Mouse (Mus musculus) gastrocnemius, postnatal 4 days (tissue): ENCODE measurements around the gene Cdc45. TPM values are rescaled to one million over a fixed set of nuclear protein-coding genes. Genes with fewer than 3 reads are reported as not detected.
"Not testable (repeated sequence)": the region's sequence is repeated elsewhere in the genome, so short reads cannot be mapped to it uniquely, and the experiment has no call there.

Experiments used
- DNase-seq, 2 experiments: peaks; one replicate each; pipeline ENCODE4 v3.0.0; 2021 to 2022; ENCODE audit warnings: low spot score in 2 of 2, mixed read lengths in 2 of 2
- long read RNA-seq, 2 experiments: library from polyadenylated mRNA; stranded (forward); transcript quantifications; one replicate each; pipeline ENCODE4 v2.0.0; 2021
- total RNA-seq, 2 experiments: library from RNA; stranded (reverse); gene quantifications; 2 replicates each; pipeline ENCODE4 v1.2.3; 2021

Gene Cdc45
- 10 to 100 TPM in 1 of 2 experiments, 1 to 10 TPM in 1; 9.5 to 10.5 TPM for total RNA-seq
- long read RNA-seq, experiment 1, partial matches to known transcripts = 15 of 20 reads
- long read RNA-seq, experiment 1, other reads (novel, unspliced or antisense) = 5 of 20 reads
- long read RNA-seq, experiment 2, partial matches to known transcripts = 12 of 15 reads
- long read RNA-seq, experiment 2, other reads (novel, unspliced or antisense) = 2 of 15 reads

DNA sequence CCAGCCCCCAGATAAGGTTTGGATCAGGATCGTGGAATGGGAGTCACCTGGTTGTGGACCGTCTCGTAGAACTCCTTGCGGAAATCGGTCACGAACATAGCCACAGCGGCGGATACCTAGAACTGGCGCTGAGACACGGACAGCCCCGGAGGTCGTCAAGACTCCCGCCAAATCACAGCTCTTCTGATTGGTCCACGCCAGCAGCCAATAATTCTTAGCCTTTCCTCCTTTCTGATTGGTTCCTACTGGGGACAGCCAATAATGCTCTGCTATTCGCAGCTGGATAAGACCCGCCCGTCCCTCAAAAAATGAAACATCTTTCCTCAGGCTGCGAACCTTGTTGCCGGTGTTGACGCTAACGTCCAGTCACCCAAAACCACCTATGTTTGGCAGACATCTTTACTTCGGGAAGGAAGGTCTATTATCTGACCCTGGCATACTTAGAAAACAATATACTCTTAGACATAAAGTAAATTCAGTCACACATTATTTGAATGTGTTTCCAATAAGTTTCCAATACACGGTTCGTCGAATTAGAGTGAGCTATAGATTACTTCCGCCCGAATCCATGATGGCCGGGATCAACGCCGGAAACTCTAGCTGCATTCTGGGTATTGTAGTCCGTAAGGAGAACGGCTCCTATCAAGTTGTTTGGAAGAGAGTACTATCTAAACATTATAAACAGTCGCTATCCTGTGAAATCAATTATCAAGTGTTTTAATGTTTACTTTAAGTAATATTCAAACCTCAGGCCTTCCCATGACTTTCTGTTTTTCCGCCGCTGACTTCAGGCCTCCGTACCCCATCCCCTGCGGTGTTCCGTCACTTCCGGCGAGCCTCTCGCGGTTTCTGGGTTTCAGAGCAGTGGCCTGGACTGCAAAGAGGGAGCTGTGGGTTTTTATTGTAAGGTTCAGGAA, at the start of gene Cdc45, which contains the start of gene Ufd1:
Cdc45 (minus strand) TSS at position 520 of the 917 bp plus-strand sequence.
Ufd1 (plus strand) TSS at position 312 of the 917 bp plus-strand sequence.
- peak; percentile 52 to 88 for DNase-seq

DNA sequence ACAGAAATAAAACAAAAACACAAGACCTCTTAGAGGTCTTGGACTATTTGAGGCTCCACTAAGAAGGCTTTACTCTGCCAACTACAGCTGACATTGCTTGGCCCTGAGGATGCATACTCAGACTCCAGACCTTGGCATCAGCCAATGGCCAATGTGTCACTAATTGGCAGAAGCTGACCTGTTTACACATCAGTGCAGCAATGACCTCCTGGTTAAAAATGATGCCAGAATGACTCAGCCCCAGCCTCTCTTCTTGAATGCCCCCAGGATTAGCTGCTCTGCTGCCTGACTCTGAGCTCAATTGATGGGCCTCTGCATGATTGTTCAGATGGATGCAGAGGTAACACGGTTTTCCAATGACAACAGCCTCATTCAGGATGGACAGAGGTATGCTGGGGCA, 48.4 kb upstream of the Cdc45 start:
- DNase-seq = peak in 1 of 2 experiments; percentile 18

DNA sequence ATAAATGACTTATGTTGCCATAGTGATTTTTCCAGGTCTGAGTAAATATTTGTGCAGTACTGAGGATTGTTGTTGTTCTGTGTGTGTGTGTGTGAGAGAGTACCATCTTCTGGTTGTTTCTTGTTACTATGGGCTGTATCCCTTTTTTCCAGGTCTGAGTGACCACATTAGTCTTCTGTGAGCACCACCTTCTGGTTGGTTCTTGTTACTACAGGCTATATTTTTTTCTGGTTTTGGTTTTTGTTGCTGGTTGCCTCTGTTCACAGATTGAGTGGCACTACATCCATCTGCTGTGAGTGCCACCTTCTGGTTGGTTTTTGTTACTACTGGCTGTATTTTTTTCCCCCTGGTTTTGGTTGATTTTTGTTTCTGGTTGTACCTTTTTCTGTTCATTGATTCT, 46.8 kb upstream of the Cdc45 start:
- DNase-seq = no peak

DNA sequence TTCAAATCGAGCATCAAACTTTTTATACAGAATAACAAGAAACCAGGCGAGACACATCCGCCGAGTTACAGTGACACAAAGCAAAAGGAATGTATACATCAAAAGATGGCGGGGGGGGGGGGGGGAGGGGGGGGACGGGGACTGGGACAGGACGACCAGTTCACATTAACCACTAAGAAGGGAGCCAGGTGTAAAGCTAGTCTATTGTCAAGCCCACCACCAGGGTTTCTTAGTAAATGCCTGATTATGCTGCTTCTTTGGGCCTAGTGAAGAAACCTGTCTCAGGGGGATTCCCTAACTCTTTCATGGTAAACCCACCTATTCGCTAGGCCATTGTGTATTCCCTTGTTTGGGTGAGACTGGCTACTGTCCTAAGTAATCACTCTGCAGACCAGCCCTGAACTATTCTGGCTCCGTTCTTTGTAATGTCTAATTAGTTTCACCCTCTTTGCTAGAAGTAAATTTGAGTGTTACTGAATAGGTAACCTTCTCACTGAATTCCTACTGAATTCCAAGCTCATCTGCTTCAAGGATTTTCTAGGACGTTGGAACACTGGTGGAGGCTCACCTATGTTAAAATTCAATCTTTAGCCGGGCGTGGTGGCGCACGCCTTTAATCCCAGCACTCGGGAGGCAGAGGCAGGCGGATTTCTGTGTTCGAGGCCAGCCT, 37.9 kb upstream of the Cdc45 start:
- DNase-seq = not testable (repeated sequence)

DNA sequence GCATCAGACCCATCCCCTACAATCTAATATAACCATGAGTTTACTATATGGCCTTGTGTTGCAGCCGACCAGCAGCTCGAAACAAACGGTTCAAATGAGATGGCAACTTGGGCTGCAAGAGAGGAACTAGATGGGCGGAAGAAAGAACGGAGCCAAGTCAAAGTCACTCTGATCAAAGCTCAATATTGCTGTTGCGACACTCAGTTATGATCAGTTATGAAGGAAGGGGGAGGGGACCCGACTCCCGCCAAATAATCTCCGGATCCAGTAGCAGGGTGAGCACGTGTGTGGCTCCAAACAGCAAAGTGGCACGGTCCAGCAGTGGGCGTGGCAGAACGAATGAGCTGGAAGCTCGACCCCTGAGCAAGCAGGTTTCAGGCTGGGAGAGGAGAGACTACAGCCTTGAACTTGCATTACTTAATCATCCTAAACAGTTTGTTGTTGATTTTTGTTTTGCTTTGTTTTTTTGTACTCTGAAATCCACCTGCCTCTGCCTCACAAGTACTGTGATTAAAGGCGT, 34.6 kb upstream of the Cdc45 start:
- DNase-seq = no peak

DNA sequence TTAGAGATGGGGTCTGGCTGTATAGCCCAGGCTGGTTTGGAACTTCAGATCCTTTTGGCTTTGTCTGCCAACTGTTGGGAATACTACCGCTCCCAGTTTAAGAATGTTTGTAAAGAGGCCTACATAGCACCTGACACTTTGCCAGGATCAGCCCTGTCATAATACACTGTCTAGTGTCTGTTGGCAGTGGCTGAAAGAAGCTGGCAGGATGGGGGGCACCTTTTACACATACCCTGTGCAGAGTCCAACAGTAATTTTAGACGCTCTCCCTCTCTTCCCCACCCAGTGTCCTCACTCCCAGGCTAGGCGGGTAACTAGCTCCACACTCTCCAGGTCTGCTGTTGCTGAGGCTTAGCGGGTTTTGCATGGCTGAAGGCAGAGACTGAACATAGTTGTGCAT, 26.6 kb upstream of the Cdc45 start:
- no peak for DNase-seq

DNA sequence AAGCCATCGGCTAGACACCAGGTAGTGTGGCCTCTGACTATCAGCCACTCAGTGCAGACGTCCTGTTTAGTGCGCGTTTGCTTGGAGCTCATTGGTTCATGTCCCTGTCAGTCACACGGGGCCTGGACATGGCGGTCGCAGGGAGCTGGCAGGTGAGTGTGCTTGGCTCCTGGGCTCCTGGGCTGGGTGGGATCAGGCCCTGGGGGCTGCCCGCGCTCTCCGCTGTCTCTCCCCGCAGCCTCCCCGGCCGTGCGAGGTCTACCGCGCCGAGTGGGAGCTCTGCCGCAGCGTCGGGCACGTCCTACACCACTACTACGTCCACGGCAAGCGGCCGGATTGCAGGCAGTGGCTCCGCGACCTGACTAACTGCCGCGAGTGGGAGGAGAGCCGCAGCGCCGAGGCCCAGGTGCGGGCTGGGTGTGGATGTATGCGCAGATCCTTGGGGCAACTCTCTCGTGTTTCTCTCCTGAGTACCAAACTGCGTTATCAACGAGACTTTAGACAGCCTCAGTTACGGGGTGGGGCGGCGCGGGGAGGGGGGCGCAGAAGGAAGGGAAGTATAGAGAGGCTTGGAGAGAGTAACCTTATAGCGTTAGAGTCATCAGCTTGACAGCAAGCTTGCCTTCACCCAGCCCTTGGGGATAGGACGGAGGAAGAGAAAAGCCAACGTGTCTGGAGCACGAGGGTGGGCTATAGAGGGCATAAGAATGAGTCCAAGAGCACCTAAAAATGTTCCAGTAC, 24.9 kb upstream of the Cdc45 start, which contains the start of the genes 2510002D24Rik and Gm28539:
2510002D24Rik (plus strand) TSS at position 111 of the 741 bp plus-strand sequence.
Gm28539 (plus strand) TSS at position 117 of the 741 bp plus-strand sequence.
- peak; percentile 74 to 92 for DNase-seq

DNA sequence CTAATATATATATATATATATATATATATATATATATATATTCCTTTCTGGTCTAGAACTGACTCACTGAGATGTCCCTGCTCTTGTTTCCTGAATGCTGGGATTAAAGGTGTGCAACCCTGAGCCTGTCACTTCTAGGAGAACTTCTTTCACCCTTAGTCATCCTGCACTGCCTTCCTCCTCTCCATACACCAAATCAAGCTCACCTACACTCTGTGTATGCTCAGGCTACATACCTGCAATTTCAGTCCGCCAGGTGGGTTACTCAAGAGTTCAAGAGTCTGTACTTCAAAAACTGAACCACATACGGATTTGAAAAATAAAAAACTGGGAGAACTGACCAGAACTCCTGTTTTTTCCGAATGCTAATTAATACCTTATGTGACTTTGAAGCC, 24.3 kb upstream of the Cdc45 start:
- DNase-seq = no peak

DNA sequence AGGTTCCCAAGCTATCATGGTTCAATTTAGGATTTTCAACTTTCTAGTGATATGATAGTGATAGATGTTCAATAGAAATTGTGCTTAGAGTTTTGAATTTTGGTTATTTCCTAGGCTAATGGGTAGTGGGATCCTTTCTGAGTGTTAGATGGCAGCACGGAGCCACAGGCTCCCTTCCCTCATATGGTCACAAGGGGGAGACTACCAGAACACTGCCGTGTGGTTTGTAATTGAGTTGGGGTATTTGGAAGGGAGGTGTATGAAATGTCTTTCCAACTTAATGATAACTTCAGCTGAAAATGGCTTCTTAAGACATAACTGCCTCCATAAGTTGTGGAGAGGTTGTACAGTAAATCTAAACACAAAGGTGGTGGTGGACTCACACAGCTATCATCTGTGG, 21.7 kb upstream of the Cdc45 start:
- no peak for DNase-seq

DNA sequence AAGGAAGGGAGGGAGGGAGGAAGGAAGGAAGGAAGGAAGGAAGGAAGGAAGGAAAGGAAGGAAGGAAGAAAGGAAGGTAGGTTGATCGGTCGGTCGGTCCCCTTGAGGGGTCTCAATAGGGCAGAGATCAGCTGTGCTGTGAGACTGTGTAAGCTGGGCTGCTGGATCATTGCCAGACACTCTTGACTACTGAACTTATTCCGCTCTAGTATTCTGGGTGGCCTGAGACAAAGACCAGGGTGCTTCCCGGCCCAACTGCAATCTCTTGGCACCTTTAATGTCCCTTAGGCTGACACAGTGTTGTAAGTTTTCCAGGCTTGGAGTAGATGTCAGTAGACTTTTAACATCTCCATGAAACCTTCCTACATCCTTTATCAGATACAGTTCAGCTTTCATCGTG, 17.3 kb upstream of the Cdc45 start:
- no peak for DNase-seq

DNA sequence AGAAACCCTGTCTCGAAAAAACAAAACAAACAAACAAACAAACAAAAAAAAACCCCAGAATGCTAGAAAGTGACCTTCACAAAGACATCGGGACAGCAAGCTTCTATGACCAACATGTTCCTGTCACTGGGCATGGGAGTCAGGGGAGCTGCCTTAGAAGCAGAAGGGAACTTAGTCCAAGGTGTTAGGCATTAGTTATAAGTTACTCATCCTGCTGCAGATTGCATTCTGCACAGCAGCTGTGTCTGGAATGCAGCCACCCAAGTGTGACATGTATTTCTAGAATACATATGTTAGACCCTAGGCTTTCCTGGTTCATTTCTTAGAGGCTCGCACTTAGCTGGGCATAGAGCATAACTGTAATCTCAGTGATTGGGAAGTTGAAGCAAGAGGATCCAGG, 16.8 kb upstream of the Cdc45 start:
- DNase-seq = no peak

DNA sequence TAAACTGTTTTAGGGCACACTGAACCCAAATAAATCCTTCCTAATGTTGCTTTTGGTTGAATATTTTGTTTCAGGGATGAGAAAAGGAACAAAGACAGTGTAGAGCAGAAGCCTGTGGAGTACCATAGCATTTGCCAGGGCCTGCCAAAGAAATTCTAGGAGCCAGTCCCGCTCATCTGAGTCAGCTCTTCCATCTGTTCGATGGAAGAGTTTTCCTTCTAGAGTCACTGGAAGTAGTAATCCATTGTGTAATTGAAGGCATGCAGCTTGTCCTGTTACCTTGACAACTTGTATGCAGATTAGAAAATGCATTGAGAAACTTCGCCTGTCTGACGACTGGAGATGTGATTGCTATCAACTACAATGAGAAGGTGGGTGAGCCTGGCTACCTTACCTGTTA, 11.1 kb upstream of the Cdc45 start:
- no peak for DNase-seq

DNA sequence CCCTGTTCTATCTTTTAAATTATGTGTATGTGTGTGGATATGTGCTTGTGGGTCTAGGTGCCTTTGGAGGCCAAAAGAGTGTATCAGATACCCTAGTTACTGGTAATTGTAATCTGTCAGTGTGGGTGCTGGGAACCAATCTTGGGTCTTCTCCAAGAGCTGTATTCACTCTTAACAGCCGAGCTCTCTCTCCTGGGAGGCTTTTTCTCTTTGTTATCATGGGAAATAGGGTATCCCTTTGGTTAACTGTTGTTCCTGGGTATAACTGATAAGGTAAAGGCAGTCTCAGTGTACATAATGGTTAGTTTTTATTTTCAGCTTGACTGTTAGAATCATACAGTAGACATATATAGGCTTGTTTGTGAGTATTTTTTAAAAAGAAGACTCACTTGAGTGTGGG, 10.6 kb upstream of the Cdc45 start:
- no peak for DNase-seq

DNA sequence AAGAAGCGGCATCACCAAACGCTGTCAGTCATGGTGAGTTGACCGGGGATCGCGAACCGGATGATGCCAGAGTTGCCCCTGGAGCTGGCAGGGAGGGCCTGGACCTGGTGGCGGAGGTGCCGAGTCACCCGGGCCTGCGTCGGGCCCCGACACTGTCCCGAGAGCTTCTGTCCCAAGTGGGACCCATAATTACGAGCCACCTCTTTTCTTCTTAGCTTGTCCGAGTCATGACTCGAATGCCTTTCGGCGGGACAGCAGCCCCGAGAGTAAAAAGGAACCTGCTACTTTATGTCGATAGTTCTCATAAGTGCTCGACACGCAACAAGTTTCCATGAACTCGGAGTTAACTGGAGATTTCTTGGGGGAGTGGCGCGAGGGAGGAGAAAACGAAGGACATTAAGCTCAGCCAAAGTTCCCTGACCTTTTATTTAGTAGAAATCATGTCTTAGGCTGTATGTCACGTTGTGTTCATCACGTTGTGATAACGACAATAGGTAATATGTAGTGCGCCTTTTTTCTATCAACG, 661 bp upstream of the Cdc45 start:
- DNase-seq = no peak

DNA sequence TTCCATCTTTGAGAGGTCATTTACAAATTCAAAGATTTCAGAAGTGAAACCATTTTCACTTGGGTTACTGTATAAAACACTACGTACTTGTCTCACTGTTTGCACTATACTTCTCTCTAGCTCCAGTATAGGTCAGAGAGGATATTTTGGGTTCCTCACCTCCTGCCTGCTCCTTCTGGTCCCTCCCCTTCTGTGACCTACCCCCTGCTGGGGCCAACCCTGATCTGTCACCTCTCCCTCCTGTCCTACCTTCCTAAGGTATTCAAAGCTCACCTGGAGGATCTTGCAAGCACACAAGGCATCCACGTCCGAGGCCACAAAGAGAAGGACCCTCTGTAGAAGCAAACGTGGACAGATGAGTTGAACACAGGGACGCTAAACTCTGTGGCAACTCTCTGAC, 755 bp downstream of the Cdc45 start:
- no peak for DNase-seq

DNA sequence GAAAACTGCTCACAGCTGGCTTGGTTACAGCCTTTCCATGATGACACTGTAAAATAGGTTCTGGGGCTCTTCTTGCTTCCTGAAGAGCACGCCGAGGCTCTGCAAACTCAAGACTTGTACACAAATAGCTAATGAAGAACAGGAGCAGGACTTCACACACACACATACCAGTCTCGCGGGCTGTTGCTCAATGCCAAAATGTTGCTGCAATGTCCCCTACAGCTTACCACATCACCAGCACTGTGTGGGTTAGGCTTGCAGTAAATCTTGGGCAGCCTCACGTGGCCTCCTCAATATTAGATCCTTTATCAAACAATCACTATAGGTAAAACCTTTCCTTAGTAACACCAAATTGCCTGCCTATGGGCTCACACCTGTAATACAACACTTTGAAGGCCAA, 2.8 kb downstream of the Cdc45 start:
- no peak for DNase-seq

DNA sequence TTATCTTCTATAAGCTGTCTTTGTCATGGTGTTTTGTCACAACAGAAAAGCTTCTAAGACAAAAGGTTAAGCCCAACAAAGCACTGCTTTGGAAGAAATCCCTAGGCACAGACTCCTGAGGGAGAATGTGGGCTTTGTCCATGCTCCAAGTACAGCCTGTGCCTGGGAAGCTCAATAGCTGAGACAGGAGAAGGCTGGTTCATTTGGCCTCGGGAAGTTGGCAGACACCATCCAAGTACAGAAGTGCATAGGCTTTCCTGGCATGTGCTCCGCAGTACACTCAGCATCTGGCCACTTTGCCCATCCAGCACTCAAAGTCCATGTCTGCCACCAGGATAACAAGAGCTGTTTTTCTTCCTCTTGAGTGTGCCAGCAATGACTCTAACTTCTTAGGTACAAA, 6.0 kb downstream of the Cdc45 start:
- DNase-seq = no peak

DNA sequence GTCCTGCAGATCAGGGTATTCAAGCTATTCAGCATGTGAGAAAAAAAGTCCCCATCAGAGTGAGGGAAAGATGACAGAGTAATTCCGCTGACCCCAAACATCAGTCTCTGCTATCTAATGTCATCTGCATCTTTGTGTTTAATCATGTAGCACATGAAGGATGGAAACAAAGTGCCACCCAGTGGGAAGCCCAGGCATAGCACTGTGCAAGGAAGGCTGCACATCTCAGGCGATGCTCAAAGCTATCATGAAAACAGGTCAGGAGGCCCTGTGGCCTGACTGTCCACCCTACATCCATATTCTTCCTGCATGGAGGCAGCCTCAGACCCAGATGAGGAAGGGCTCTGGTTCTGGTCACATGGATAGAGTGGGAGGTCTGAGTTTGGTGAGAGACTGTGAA, 12.9 kb downstream of the Cdc45 start:
- DNase-seq = peak in 1 of 2 experiments; percentile 22

DNA sequence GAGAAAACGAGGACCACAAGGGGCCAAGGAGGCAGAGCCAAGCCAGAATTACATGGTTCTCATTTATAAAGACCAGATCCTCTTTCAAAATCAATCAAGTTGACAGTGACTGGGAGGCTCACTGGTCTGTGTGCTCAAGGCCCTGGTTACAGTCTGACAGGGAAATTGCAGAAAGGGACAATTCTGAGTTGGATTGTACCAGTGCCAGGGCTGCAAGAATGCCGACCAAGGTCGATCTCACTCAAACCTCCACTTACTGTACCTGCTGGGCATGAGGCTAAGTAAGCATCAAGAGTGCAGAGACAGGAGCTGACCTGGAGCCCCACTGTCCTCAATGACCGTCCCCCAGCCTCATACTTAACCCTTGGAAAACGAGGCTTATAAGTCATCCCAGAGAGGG, 13.6 kb downstream of the Cdc45 start:
- no peak for DNase-seq

DNA sequence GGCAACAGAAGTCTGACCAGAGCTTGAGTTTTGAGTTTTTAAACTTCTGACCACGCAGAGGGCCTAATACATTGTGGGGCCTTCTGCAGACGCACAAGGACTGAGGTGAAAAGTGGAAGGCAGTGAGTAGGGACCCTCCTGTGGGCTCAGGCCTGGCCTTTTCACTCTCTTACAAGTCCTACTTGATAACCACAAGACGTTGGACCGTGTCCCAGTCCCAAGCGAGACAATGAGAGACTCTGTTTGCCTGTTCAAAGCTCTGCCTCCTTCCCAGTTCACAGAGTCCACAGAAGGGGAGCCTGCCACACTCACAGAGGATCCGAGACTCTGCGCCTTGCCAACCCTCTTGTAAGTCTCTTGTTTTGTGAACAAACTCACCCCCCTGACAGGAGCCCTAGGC, 15.1 kb downstream of the Cdc45 start:
- DNase-seq = no peak
